Mouse (Mus musculus) cerebellum, postnatal 14 days (tissue): Measurements from ENCODE around the gene Fos.
"Not testable (repeated sequence)": the region's sequence is repeated elsewhere in the genome, so short reads cannot be mapped to it uniquely, and the experiment has no call there.

Experiments
- DNase-seq, 2 experiments: peaks; one replicate each; pipeline ENCODE4 v3.0.0; 2021; ENCODE audit warnings: mixed read lengths in 2 of 2

The Fos gene

DNA sequence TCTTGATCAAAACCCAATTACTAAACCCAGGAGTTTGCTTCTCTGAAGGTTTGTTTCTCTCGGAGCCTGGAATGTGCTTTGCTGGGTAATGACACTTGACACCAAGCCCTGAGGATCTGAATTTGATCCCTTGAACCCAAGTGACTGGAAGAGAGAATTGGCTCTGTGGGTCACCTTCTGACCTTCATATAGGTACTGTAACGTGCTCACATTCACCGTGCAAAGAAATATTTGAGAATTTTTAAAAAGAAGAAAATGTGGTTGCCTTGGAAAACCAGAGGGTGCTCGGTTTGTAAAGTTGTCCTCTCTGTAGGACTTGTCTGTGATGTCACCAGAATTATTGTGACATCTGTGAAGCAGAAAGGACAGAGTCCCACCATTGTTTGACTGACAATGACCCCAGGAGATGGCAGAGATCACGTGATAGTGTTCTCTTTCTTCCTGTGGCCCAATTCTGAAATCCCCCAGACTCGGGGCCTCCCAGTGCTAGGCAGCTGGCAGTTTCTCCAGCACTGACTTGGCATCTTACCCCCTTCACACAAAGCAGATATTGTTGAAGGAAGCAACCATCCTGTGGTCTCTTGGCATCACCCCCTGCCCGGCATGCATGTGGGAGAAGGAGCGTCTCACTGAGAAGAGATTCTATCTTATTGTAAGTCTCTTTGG lies 50.6 kb downstream of the Fos start:
- DNase-seq, result peak; percentile 11 to 20

GRCm38 (mm10) chr12:85524859-85525495 lies 51.3 kb downstream of the Fos start:
- DNase-seq, result not testable (repeated sequence)
